Mouse (Mus musculus) intestine, embryonic 14.5 days (tissue): Measurements from ENCODE around the gene Sgk2. TPM values are rescaled to one million over a fixed set of nuclear protein-coding genes. Genes with fewer than 3 reads are reported as not detected.

ENCODE experiments used
- ATAC-seq: fragments of 200-750 bp; cut with Nextera tagmentation; replicated peaks from 2 replicates; pipeline ENCODE4 v1.8.0; 2017; ENCODE audit warnings: low read depth, moderate number of reproducible peaks, moderate TSS enrichment, moderate library complexity; ENCODE audit not compliant: low FRiP score, low TSS enrichment
- DNase-seq: peaks from one replicate; pipeline ENCODE4 v3.0.0-alpha.2; 2018; ENCODE audit warnings: low spot score
- H3K27ac ChIP-seq: fragments of 300-500 bp; sonication (generic); 2 replicates; pipeline ENCODE4 v1.5.1; 2014; ENCODE audit warnings: low read depth, mild to moderate bottlenecking, control low read depth
- H3K27me3 ChIP-seq: fragments of 300-500 bp; sonication (generic); replicated peaks from 2 replicates; pipeline ENCODE4 v1.6.1; 2014; ENCODE audit warnings: low read length, control low read depth; ENCODE audit not compliant: control insufficient read depth, insufficient read depth
- H3K36me3 ChIP-seq: fragments of 300-500 bp; sonication (generic); 2 replicates; pipeline ENCODE4 v1.6.1; 2014; ENCODE audit warnings: low read length, control low read depth; ENCODE audit not compliant: control insufficient read depth, insufficient read depth
- H3K4me1 ChIP-seq: fragments of 300-500 bp; sonication (generic); replicated peaks from 2 replicates; pipeline ENCODE4 v1.6.1; 2014; ENCODE audit warnings: low read length, control low read depth, mixed read lengths; ENCODE audit not compliant: control insufficient read depth, insufficient read depth
- H3K4me2 ChIP-seq: fragments of 300-500 bp; sonication (generic); 2 replicates; pipeline ENCODE4 v1.6.1; 2014; ENCODE audit warnings: low read length
- H3K4me3 ChIP-seq: fragments of 300-500 bp; sonication (generic); 2 replicates; pipeline ENCODE4 v1.5.1; 2014; ENCODE audit warnings: low read depth, low read length, control low read depth, mixed read lengths
- H3K9ac ChIP-seq: fragments of 300-500 bp; sonication (generic); 2 replicates; pipeline ENCODE4 v1.6.1; 2014; ENCODE audit warnings: mild to moderate bottlenecking, low read length
- H3K9me3 ChIP-seq: fragments of 300-500 bp; sonication (generic); 2 replicates; pipeline ENCODE4 v1.6.1; 2016; ENCODE audit warnings: low read length, control low read depth; ENCODE audit not compliant: control insufficient read depth
- WGBS: fragments of 180-500 bp; shearing (Covaris S2); extraction: QIAGEN DNeasy Blood & Tissue Kit; methylation state at CpG from one replicate; pipeline ENCODE4 v1.1.7; 2014; 5-methylcytosine and 5-hydroxymethylcytosine counted together
- polyA plus RNA-seq: library from polyadenylated mRNA; unstranded; fragments of >200 nt; fragmentation: Nextera tagmentation; extraction: Ambion mirVana; gene quantifications from 2 replicates; pipeline ENCODE4 v1.2.1, GENCODE M21; 2014

The Sgk2 gene
- polyA plus RNA-seq, 1 experiment from 2014 or later, result 0.30 TPM

GRCm38 (mm10) chr2:163039940-163040339, 52.8 kb downstream of the Sgk2 start:
- H3K9me3 ChIP-seq, result no peaks in the 10 kb centered on the region
- H3K36me3 ChIP-seq, result peaks cover 88% of the 10 kb centered on the region
- WGBS, result 83% methylated on average over 7 of the region's 7 CpGs
- no peak overlapping the region for H3K27ac ChIP-seq
- no peak overlapping the region for H3K4me3 ChIP-seq
- H3K9ac ChIP-seq, result no peak overlapping the region
- no peak overlapping the region for H3K4me2 ChIP-seq
- ATAC-seq (no peak), DNase-seq (no peak)
- H3K4me1 ChIP-seq, result no peaks in the 10 kb centered on the region
- H3K27me3 ChIP-seq, result no peaks in the 10 kb centered on the region

- Histone ChIP-seq H3K4me1 (no peaks in the 10 kb centered on the region), H3K27me3 (no peaks in the 10 kb centered on the region), H3K9me3 (no peaks in the 10 kb centered on the region), H3K4me2 (peak overlapping the region; percentile 47), H3K36me3 (peaks cover 39% of the 10 kb centered on the region), H3K27ac (no peak overlapping the region), H3K9ac (no peak overlapping the region), H3K4me3 (0 out of 2 replicates have a peak overlapping the region, but pooled peaks have one; percentile 12)
- DNase-seq (peak; percentile 83), ATAC-seq (0 out of 2 replicates have a peak, but pooled peaks have one; percentile 51)
- 3% methylated on average over 10 of the region's 10 CpGs for WGBS
Observed at GRCm38 (mm10) chr2:163048125-163048524, 61.0 kb downstream of the Sgk2 start.

- Histone ChIP-seq H3K4me2 (no peak overlapping the region), H3K27ac (no peak overlapping the region), H3K4me1 (0 out of 2 replicates have a peak, but pooled peaks cover 7% of the 10 kb centered on the region), H3K9ac (no peak overlapping the region), H3K4me3 (no peak overlapping the region), H3K27me3 (no peaks in the 10 kb centered on the region), H3K9me3 (no peaks in the 10 kb centered on the region), H3K36me3 (peaks cover 29% of the 10 kb centered on the region)
- DNase-seq (no peak), ATAC-seq (no peak)
- WGBS, result 91% methylated on average over 2 of the region's 2 CpGs
Observed at GRCm38 (mm10) chr2:163049116-163049515, 62.0 kb downstream of the Sgk2 start.

GRCm38 (mm10) chr2:163051691-163052090, 64.6 kb downstream of the Sgk2 start:
- ATAC-seq (no peak), DNase-seq (no peak)
- no peaks in the 10 kb centered on the region for H3K27me3 ChIP-seq
- no peaks in the 10 kb centered on the region for H3K9me3 ChIP-seq
- H3K4me3 ChIP-seq, result no peak overlapping the region
- WGBS, result 69% methylated on average over 1 of the region's 1 CpGs
- H3K9ac ChIP-seq, result no peak overlapping the region
- 0 out of 2 replicates have a peak, but pooled peaks cover 7% of the 10 kb centered on the region for H3K36me3 ChIP-seq
- peaks cover 20% of the 10 kb centered on the region for H3K4me1 ChIP-seq
- no peak overlapping the region for H3K27ac ChIP-seq
- H3K4me2 ChIP-seq, result no peak overlapping the region

GRCm38 (mm10) chr2:163052101-163052500, 65.0 kb downstream of the Sgk2 start:
- H3K4me3 ChIP-seq, result no peak overlapping the region
- no peak for DNase-seq
- H3K27ac ChIP-seq, result no peak overlapping the region
- H3K36me3 ChIP-seq, result 0 out of 2 replicates have a peak, but pooled peaks cover 2% of the 10 kb centered on the region
- H3K4me2 ChIP-seq, result no peak overlapping the region
- ATAC-seq, result no peak
- WGBS, result 37% methylated on average over 4 of the region's 4 CpGs
- H3K9ac ChIP-seq, result no peak overlapping the region
- no peaks in the 10 kb centered on the region for H3K9me3 ChIP-seq
- no peaks in the 10 kb centered on the region for H3K27me3 ChIP-seq
- peaks cover 20% of the 10 kb centered on the region for H3K4me1 ChIP-seq

GRCm38 (mm10) chr2:163052826-163053225, 65.7 kb downstream of the Sgk2 start:
- ATAC-seq, result no peak
- DNase-seq, result no peak
- Histone ChIP-seq H3K4me1 (peaks cover 20% of the 10 kb centered on the region), H3K4me2 (no peak overlapping the region), H3K9ac (no peak overlapping the region), H3K9me3 (no peaks in the 10 kb centered on the region), H3K27me3 (no peaks in the 10 kb centered on the region), H3K4me3 (no peak overlapping the region), H3K36me3 (no peaks in the 10 kb centered on the region), H3K27ac (no peak overlapping the region)
- WGBS, result 70% methylated on average over 4 of the region's 4 CpGs

GRCm38 (mm10) chr2:163054335-163054840, 67.3 kb downstream of the Sgk2 start, which contains the start of gene Mybl2:
Gene Mybl2 (plus strand): TSS chr2:163054687.
- H3K9ac ChIP-seq, result peak within 1 kb of the TSS; percentile 69
- ATAC-seq, result peak; percentile 98
- peaks cover 20% of the 10 kb centered on the region for H3K4me1 ChIP-seq
- no peaks in the 10 kb centered on the region for H3K9me3 ChIP-seq
- 0 out of 2 replicates have a peak, but pooled peaks cover 2% of the 10 kb centered on the region for H3K36me3 ChIP-seq
- peak within 1 kb of the TSS; percentile 65 for H3K4me3 ChIP-seq
- peak within 1 kb of the TSS; percentile 57 for H3K27ac ChIP-seq
- DNase-seq, result peak; percentile 94
- under 1% methylated on average over 48 of the region's 48 CpGs for WGBS
- H3K4me2 ChIP-seq, result peak within 1 kb of the TSS; percentile 98
- H3K27me3 ChIP-seq, result no peaks in the 10 kb centered on the region

- peak; percentile 36 for ATAC-seq
- WGBS, result 2% methylated on average over 29 of the region's 38 CpGs
- H3K27ac ChIP-seq, result peak overlapping the region; percentile 57
Observed at GRCm38 (mm10) chr2:163054891-163055494, 67.9 kb downstream of the Sgk2 start.

More at GRCm38 (mm10) chr2:163054891-163055494, 67.9 kb downstream of the Sgk2 start:
- Histone ChIP-seq H3K9ac (peak overlapping the region; percentile 69), H3K36me3 (0 out of 2 replicates have a peak, but pooled peaks cover 4% of the 10 kb centered on the region), H3K4me2 (peak overlapping the region; percentile 98), H3K27me3 (no peaks in the 10 kb centered on the region), H3K9me3 (no peaks in the 10 kb centered on the region), H3K4me3 (peak overlapping the region; percentile 65), H3K4me1 (peaks cover 20% of the 10 kb centered on the region)
- peak; percentile 82 for DNase-seq
